Mouse (Mus musculus) lung, postnatal 0 days (tissue): ENCODE results near the gene Pex7.

Experiments
- CTCF ChIP-seq: IDR thresholded peaks from 2 replicates; pipeline ENCODE4 v1.5.1; 2016; ENCODE audit warnings: antibody characterized with exemption, mild to moderate bottlenecking
- EP300 ChIP-seq: IDR thresholded peaks from 2 replicates; pipeline ENCODE4 v1.6.1; 2016; ENCODE audit warnings: antibody characterized with exemption, mild to moderate bottlenecking, control low read depth

- TF ChIP-seq EP300 (no peak), CTCF (no peak)
These were observed 30.2 kb downstream of the Pex7 start for GRCm38 (mm10) chr10:19877257-19877656.
